Mouse (Mus musculus): ENCODE results near the gene Ncs1.

Ncs1 gene

GRCm38 (mm10) chr2:31277810-31278209 is 32.2 kb downstream of the Ncs1 start:
- DNase-seq (ENCODE audit: low spot score in 2 of 2): no peak

GRCm38 (mm10) chr2:31278483-31278882 is 32.9 kb downstream of the Ncs1 start:
- no peak for DNase-seq (ENCODE audit: low spot score in 2 of 2)

- no peak for DNase-seq (ENCODE audit: low spot score in 2 of 2)
Measured at GRCm38 (mm10) chr2:31281138-31281537, 35.5 kb downstream of the Ncs1 start.

- no peak for DNase-seq (ENCODE audit: low spot score in 2 of 2)
Measured at GRCm38 (mm10) chr2:31282266-31282665, 36.6 kb downstream of the Ncs1 start.

GRCm38 (mm10) chr2:31282880-31283279 is 37.3 kb downstream of the Ncs1 start:
- no peak for DNase-seq (ENCODE audit: low spot score in 2 of 2)

GRCm38 (mm10) chr2:31284531-31284930 is 38.9 kb downstream of the Ncs1 start:
- no peak for DNase-seq (ENCODE audit: low spot score in 2 of 2)

GRCm38 (mm10) chr2:31291421-31291820 is 45.8 kb downstream of the Ncs1 start:
- DNase-seq (ENCODE audit: low spot score in 2 of 2): peak in 1 of 2 experiments; percentile 19

- DNase-seq (ENCODE audit: low spot score in 2 of 2): peak; percentile 38 to 62
Measured at GRCm38 (mm10) chr2:31294985-31295384, 49.4 kb downstream of the Ncs1 start.

- no peak for DNase-seq (ENCODE audit: low spot score in 2 of 2)
Measured at GRCm38 (mm10) chr2:31296395-31296794, 50.8 kb downstream of the Ncs1 start.

GRCm38 (mm10) chr2:31297602-31298268 is 52.1 kb downstream of the Ncs1 start:
- DNase-seq (ENCODE audit: low spot score in 2 of 2): peak; percentile 39 to 44

- no peak for DNase-seq (ENCODE audit: low spot score in 2 of 2)
Measured at GRCm38 (mm10) chr2:31298814-31299213, 53.2 kb downstream of the Ncs1 start.

GRCm38 (mm10) chr2:31299266-31299665 is 53.6 kb downstream of the Ncs1 start:
- DNase-seq (ENCODE audit: low spot score in 2 of 2): peak in 1 of 2 experiments; percentile 9

- no peak for DNase-seq (ENCODE audit: low spot score in 2 of 2)
Measured at GRCm38 (mm10) chr2:31299996-31300395, 54.4 kb downstream of the Ncs1 start.

GRCm38 (mm10) chr2:31303177-31303576 is 57.6 kb downstream of the Ncs1 start:
- DNase-seq (ENCODE audit: low spot score in 2 of 2): no peak

- no peak for DNase-seq (ENCODE audit: low spot score in 2 of 2)
Measured at GRCm38 (mm10) chr2:31304191-31304590, 58.6 kb downstream of the Ncs1 start.

GRCm38 (mm10) chr2:31304801-31305665 is 59.4 kb downstream of the Ncs1 start:
- no peak for DNase-seq (ENCODE audit: low spot score in 2 of 2)

GRCm38 (mm10) chr2:31305684-31306083 is 60.1 kb downstream of the Ncs1 start:
- DNase-seq (ENCODE audit: low spot score in 2 of 2): peak in 1 of 2 experiments; percentile 9

- DNase-seq (ENCODE audit: low spot score in 2 of 2): no peak
Measured at GRCm38 (mm10) chr2:31308257-31308656, 62.6 kb downstream of the Ncs1 start.

- DNase-seq (ENCODE audit: low spot score in 2 of 2): no peak
Measured at GRCm38 (mm10) chr2:31309549-31309948, 63.9 kb downstream of the Ncs1 start.

- no peak for DNase-seq (ENCODE audit: low spot score in 2 of 2)
Measured at GRCm38 (mm10) chr2:31314007-31314465, 68.4 kb downstream of the Ncs1 start, which contains the start of gene Hmcn2. Gene Hmcn2 (plus strand): TSS chr2:31314415.

- no peak for DNase-seq (ENCODE audit: low spot score in 2 of 2)
Measured at GRCm38 (mm10) chr2:31318162-31318561, 72.5 kb downstream of the Ncs1 start.

- DNase-seq (ENCODE audit: low spot score in 2 of 2): no peak
Measured at GRCm38 (mm10) chr2:31319200-31319599, 73.6 kb downstream of the Ncs1 start.

GRCm38 (mm10) chr2:31327186-31327585 is 81.6 kb downstream of the Ncs1 start:
- no peak for DNase-seq (ENCODE audit: low spot score in 2 of 2)
